Mouse (Mus musculus) gastrocnemius, adult 2 months (tissue): Measurements from ENCODE around the gene Mrpl48. TPM values are rescaled to one million over a fixed set of nuclear protein-coding genes. Genes with fewer than 3 reads are reported as not detected.

ENCODE experiments used
- DNase-seq: peaks from one replicate; pipeline ENCODE4 v3.0.0; 2022
- H3K27ac ChIP-seq: fragments of 200-600 bp; 2 replicates; pipeline ENCODE4 v1.8.1; 2022; ENCODE audit warnings: mild to moderate bottlenecking
- H3K4me3 ChIP-seq: fragments of 200-600 bp; 2 replicates; pipeline ENCODE4 v1.8.1; 2022; ENCODE audit warnings: mild to moderate bottlenecking, moderate library complexity
- CTCF ChIP-seq: fragments of 200-600 bp; IDR thresholded peaks from 2 replicates; pipeline ENCODE4 v1.8.1; 2022; ENCODE audit warnings: antibody characterized with exemption, mild to moderate bottlenecking, moderate library complexity
- intact Hi-C: fragments of 180-260 bp; cut with DNase I; formaldehyde crosslinking; loops from one replicate; pipeline ENCODE4 v1.15.1; 2025
- total RNA-seq, 2 experiments: library from RNA; stranded (reverse); gene quantifications; 2 replicates each; pipeline ENCODE4 v1.2.3; 2021

The Mrpl48 gene
- total RNA-seq, 2 experiments from 2014 or later, result 55.0 to 60.2 TPM

DNA sequence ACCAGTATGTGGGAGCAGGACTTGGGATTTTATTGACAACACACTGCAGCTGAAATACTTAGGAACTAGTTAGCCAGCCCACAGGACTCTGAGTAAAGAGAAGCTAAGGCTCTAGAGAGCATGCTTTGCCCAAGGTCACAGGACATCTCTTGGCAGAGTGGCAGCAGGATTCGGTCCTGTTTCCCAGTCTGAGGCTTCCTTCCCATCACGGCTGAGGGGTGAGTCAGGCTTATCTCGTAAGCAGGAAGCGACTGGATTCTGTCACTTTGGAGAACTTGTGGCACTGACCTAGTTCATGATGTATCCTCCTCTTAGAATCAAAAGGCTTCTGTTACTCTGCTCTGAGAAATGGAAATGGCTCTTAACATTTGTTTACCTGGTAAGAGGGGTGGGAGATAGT lies 60.5 kb downstream of the Mrpl48 start:
- no peak overlapping the region for H3K4me3 ChIP-seq
- no peak for DNase-seq
- intact Hi-C loops, result no loop called here
- no peak overlapping the region for H3K27ac ChIP-seq
- no peak for TF ChIP-seq CTCF

DNA sequence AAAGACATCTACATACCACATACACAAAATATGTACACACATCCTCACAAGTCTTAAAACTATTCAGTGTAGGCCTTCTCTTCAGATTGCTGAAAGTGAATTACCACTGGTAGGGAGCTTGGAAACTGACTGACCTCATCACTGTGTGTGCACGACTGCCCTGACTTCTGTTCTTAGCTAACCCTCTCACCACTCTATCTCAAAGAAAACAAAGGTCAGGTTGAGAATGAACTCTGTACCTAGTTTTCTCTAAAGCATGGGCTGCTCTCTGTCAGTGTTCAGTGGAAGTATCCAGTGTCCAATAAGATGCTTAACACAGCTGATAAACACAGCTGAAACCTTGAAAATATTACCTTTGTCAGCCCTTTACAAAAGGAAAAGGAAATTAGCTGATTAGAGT lies 63.7 kb downstream of the Mrpl48 start:
- Histone ChIP-seq H3K4me3 (no peak overlapping the region), H3K27ac (no peak overlapping the region)
- intact Hi-C loops, result no loop called here
- DNase-seq, result no peak
- no peak for TF ChIP-seq CTCF

DNA sequence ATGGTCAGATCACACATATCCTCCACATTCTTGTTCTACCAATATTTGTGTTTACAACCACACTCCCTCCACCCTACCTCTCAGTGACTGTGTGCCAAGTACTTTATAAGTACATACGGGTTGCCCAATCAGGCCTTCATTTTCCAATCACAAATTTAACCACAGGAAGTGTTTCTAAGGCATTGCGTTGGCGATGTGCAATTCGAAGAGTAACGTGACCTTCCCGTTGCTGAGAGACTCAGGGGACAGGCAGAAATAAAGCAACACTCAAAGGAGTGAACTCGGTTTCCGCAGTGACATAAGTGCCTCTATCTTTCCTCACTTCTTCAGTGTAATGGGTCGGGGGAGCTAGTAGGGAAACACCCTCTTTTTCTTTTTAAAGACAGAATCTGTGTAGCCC lies 68.6 kb downstream of the Mrpl48 start:
- Histone ChIP-seq H3K27ac (no peak overlapping the region), H3K4me3 (no peak overlapping the region)
- TF ChIP-seq CTCF, result no peak
- intact Hi-C loops, result loop anchor here (5.0 kb wide), 1 partner anchor 73 kb away; no protein-coding TSS in a partner anchor
- no peak for DNase-seq

DNA sequence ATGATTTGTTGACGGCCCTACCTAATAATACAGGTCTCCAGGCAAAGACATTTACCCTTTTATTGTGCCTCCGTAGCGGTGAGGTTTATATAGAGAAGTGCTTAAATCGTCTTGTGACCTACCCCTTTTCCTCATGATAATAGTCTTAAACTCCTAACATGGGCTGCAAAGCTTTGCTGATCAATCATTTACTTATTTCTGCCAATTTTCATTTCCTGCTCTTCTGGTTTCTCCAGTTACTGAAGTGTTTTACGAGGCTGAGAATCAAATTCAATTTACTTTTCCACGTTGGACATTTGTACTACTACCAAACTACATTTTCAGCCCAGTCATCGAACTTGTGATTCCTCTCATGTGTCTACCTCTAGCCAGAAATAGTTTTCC lies 70.6 kb downstream of the Mrpl48 start:
- no peak for TF ChIP-seq CTCF
- peak overlapping the region; percentile 82 for H3K4me3 ChIP-seq
- no peak for DNase-seq
- peak overlapping the region; percentile 93 for H3K27ac ChIP-seq
- intact Hi-C loops, result loop anchor here (2.0 to 5.0 kb wide), 2 partner anchors 45 to 75 kb away; no protein-coding TSS in a partner anchor

DNA sequence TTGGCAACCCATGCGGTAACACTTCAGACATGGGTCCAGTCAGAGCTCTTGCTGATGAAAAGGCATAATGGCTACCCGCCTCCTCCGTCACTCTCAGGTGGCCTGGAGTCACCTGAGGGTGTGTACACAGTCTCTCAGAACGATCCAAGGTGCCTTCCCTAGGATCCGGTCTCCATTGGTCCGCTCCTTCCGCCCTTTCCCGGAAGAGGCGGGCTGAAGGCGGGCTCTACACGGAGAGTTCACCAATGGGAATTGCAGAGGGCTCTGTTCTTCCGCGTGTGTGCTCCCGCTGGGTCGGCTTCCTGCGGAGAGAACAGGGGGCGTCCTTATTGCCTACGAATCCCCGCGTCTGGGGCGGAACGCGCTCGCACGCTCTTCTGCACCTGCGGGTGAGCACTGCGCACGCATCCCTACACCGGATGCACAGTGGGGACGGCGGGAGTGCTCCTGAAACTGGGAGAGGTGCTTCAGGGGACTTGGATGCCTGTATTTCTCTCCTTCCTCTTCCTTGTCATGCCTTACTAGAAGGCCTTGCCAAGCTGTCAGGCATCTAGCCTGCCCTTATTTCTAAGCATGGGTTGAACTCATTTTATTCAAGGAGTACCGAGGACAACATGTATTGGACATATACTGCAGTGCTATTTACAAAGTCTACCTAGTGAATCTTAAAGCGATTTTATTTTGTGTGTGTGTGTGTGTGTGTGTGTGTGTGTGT lies 71.1 kb downstream of the Mrpl48 start, which contains the start of gene Coa4:
Gene Coa4 (plus strand): TSS at position 268 of the 715 bp plus-strand sequence.
- no peak for TF ChIP-seq CTCF
- intact Hi-C loops, result loop anchor here (2.0 to 5.0 kb wide), 2 partner anchors 46 to 75 kb away; no protein-coding TSS in a partner anchor
- peak within 1 kb of the TSS; percentile 93 for H3K27ac ChIP-seq
- DNase-seq, result peak; percentile 91
- peak within 1 kb of the TSS; percentile 82 for H3K4me3 ChIP-seq

DNA sequence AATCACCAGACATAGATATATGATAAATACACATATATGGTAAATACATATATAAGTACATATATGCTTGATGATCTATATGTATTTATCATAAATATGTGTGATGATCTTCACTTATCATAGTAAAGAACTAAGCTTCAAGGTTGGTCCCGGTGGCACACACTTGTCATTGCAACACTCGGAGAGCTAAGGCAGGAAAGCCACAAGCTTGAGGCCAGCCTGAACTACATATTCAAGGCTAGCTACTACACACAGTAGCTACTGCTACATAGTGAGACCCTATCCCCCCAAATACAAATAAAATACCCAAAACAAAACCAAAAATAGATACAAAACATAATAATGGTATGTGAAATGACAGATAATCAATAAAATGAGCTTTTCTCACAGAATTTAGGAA lies 72.3 kb downstream of the Mrpl48 start:
- intact Hi-C loops, result loop anchor here (2.0 to 5.0 kb wide), 2 partner anchors 47 to 76 kb away; no protein-coding TSS in a partner anchor
- H3K27ac ChIP-seq, result no peak overlapping the region
- DNase-seq, result no peak
- no peak overlapping the region for H3K4me3 ChIP-seq
- TF ChIP-seq CTCF, result no peak

DNA sequence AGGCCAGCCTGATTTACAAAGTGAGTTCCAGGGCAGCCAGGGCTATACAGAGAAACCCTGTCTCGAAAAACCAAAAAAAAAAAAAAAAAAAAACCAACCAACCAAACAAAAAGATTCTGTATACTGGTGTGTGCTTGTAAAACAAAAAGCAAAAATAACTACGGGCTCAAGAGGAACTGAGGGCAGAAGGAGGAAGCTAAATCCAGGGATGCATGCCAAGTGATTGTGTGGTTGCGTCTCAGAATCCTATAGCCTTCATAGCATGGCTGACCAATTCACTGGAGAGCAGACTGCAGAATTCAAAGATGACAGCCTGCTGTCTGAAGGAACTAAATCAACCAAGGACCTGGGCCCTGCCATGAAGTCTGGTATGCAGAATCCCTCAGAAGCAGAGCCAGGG lies 73.9 kb downstream of the Mrpl48 start:
- H3K4me3 ChIP-seq, result no peak overlapping the region
- H3K27ac ChIP-seq, result no peak overlapping the region
- no peak for TF ChIP-seq CTCF
- no peak for DNase-seq
- intact Hi-C loops, result no loop called here

DNA sequence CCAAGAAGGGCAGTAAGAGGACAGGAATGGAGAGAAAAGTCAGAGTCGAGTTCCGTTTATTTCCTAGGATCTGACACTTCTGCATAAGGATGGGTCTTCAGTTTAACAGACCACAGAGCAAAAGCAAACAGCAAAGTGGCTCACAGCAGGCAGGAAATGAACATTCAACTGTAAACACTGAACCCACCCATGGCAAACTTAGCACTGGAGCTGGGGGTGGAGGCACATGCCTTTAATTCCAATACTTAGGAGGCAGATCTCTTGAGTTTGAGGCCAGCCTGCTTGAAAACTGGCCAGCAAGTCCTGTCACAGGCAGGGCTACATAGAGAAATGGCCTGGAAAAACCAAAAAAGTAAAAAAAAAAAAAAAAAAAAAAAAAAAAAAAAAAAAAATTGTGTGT lies 74.6 kb downstream of the Mrpl48 start:
- no peak for TF ChIP-seq CTCF
- Histone ChIP-seq H3K27ac (no peak overlapping the region), H3K4me3 (no peak overlapping the region)
- intact Hi-C loops, result no loop called here
- no peak for DNase-seq

DNA sequence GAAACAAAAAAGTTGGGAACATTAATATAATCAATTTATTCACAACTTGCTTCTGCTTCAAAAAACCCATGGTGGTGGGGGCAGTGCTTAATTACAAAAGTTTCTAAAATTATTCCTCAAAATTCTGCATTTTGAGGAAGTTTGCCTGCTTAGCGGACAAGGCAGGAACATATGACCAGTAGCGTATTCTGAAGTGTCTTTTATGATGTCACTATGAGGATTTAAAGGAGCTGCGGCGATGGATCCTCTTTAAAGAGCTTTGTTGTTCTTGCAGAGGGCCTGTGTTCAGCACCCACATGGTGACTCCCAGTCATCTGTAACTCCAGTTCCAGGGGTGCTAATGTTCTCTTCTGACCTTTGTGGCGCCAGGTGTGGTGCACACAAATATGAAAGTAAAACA lies 77.3 kb downstream of the Mrpl48 start:
- no peak for TF ChIP-seq CTCF
- H3K27ac ChIP-seq, result no peak overlapping the region
- intact Hi-C loops, result no loop called here
- no peak overlapping the region for H3K4me3 ChIP-seq
- no peak for DNase-seq

DNA sequence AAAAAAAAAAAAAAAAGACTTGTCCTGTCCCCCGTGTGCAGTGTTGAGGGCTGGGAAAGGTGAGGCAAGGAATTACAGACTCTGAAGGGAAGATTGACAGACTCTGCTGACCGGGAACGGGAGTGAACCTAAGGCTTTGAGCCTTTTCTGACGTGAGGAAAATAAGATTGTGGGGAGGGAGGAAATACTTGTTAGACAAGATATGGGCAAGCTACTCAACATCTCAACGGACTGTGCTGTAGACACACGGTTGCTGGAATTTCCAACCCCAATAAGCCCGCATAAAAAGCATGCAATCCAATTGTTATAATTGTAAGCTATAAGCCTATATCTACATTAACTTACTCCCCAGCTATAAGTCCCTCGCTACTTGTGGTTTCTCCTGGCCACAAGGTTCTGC lies 83.4 kb downstream of the Mrpl48 start:
- Histone ChIP-seq H3K27ac (no peak overlapping the region), H3K4me3 (no peak overlapping the region)
- DNase-seq, result no peak
- intact Hi-C loops, result loop anchor here (10.0 kb wide), 1 partner anchor 270 kb away; no protein-coding TSS in a partner anchor
- no peak for TF ChIP-seq CTCF

DNA sequence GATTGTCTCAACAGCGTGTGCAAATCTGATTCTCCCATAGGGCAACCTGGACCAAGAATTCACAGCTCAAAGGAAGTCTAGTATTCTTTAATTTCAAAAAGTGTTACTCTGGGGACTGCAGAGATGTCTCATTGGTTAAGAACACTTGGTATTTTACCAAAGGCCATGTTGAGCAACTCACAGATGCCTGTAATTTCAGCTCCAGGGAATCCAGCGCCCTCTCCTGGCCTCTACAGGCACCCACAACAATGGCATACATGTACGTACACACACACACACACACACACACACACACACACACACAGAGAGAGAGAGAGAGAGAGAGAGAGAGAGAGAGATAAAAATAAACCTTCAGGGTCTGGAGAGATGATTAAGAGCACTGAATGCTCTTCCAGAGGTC lies 85.9 kb downstream of the Mrpl48 start:
- intact Hi-C loops, result loop anchor here (10.0 kb wide), 1 partner anchor 273 kb away; no protein-coding TSS in a partner anchor
- Histone ChIP-seq H3K27ac (no peak overlapping the region), H3K4me3 (no peak overlapping the region)
- no peak for TF ChIP-seq CTCF
- peak; percentile 5 for DNase-seq

DNA sequence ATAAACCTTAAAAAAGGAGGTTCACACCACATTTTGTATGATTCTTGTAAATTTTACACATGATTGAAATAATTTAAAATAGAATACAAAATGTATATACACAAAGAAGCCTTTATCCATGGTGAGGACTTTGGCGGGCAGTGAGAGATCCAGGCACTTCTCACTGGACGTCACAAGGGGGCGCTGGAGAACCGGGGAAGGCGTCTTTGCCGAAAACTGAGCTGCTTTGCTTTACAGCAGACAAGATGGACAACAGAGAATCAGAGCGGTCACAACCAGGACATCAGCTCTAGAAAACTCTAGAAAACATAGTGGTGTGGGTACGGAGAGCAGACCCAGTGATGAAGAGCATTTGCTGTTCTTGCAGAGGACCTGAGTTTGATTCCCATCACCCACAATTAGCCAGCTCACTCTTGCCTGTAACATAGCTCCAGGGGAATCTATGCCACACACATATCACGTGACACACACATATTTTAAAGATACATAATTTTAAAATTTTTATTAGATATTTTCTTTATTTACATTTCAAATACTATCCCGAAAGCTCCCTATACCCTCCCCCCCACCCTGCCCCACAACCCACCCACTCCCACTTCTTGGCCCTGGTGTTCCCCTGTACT lies 87.3 kb downstream of the Mrpl48 start:
- peak; percentile 99 for TF ChIP-seq CTCF
- no peak overlapping the region for H3K27ac ChIP-seq
- DNase-seq, result peak; percentile 88
- peak overlapping the region; percentile 26; the same call in 1 of the 2 replicates for H3K4me3 ChIP-seq
- intact Hi-C loops, result loop anchor here (2.0 to 10.0 kb wide), 3 partner anchors 116 to 274 kb away; partner anchors contain the start of gene Plekhb1

DNA sequence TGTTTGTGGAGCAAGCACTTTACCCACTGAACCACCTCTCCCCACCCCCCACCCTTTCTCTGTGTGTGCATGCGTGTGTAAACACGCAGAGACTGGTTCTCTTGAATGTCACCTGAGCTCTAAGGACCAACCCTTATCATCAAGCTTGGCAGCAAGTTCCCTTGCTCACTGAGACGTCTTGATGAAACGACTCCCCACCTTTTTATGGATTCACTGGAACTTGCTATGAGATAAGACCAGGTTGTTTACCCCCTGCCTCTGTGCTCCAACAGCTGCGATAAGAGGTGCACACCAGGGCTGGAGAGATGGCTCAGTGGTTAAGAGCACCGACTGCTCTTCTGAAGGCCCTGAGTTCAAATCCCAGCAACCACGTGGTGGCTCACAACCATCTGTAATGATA lies 87.9 kb downstream of the Mrpl48 start:
- no peak for DNase-seq
- no peak overlapping the region for H3K27ac ChIP-seq
- intact Hi-C loops, result loop anchor here (2.0 to 10.0 kb wide), 3 partner anchors 117 to 275 kb away; partner anchors contain the start of gene Plekhb1
- no peak overlapping the region for H3K4me3 ChIP-seq
- TF ChIP-seq CTCF, result no peak
